Comparison of ENCODE assay signal across 8 mouse cellular contexts in the genomic region with DNA sequence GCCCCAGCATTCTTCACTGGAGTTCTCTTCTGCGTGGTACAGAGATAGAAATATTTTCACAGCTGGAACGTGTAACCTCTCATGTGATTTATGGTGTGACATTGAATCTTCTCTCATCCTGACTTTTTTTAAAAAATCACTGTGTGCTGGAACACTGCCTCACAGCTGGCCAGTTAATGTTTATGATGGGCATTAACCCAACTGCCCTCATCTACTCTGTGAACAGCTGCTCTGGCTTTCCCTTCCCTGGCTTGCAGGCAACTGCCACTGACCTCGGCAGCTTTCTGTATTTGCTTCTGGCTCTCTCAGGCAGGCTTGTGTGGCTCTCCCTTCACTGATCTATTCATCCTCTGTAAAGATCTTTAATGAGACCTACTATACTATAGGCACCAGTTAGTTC.
DNase-seq lines count a peak whose midpoint lies in the region; ATAC-seq and TF ChIP-seq lines count a peak whose summit lies in the region.

No protein-coding gene starts in this region.

- H3K79me2 ChIP-seq in heart, adult 2 months (replicated peaks; ENCODE audit: control insufficient read depth, insufficient read depth, low read length) = no peaks in the 10 kb centered on the region

- no peak for ATAC-seq in heart, embryonic 12.5 days (ENCODE audit: insufficient number of reproducible peaks, low FRiP score)
- peak; percentile 38; the same call in 1 of the 2 replicates for ATAC-seq in lung, postnatal 0 days

- no peak for TF ChIP-seq POLR2A in heart, adult 2 months (IDR thresholded peaks at IDR 0.05; ENCODE audit: insufficient read depth, low read depth, low read length)
- TF ChIP-seq POLR2A in cerebellum, adult 2 months (IDR thresholded peaks at IDR 0.05; ENCODE audit: borderline replicate concordance, insufficient read depth, low read length) = no peak

- no peak for TF ChIP-seq CTCF in heart, adult 2 months (IDR thresholded peaks at IDR 0.05)
- no peak for TF ChIP-seq CTCF in lung, postnatal 0 days (IDR thresholded peaks at IDR 0.05)
- TF ChIP-seq CTCF in cerebellum, adult 2 months (IDR thresholded peaks at IDR 0.05; ENCODE audit: borderline replicate concordance, insufficient read depth, low read depth, low read length) = no peak

- H3K36me3 ChIP-seq in heart, adult 2 months (ENCODE audit: control insufficient read depth, insufficient read depth, low read length) = no peaks in the 10 kb centered on the region
- H3K36me3 ChIP-seq in heart, embryonic 12.5 days = no peaks in the 10 kb centered on the region
- no peaks in the 10 kb centered on the region for H3K36me3 ChIP-seq in lung, postnatal 0 days (ENCODE audit: insufficient read depth, low read length)

- 42% methylated on average over 3 of the region's 3 CpGs for WGBS in heart, adult 2 months
- WGBS in heart, embryonic 12.5 days = 56% methylated on average over 3 of the region's 3 CpGs
- WGBS in lung, postnatal 0 days = 30% methylated on average over 3 of the region's 3 CpGs
- 55% methylated on average over 3 of the region's 3 CpGs for whole genome bisulfite sequencing in cerebellum, adult 2 months

- no peak overlapping the region for H3K4me3 ChIP-seq in heart, adult 2 months
- no peak overlapping the region for H3K4me3 ChIP-seq in heart, embryonic 12.5 days
- no peak overlapping the region for H3K4me3 ChIP-seq in lung, postnatal 0 days (ENCODE audit: low read depth, low read length)
- H3K4me3 ChIP-seq in cerebellum, adult 2 months (replicated peaks; ENCODE audit: insufficient read depth, low read depth, low read length) = no peak overlapping the region

- DNase-seq in heart, adult 2 months = peak; percentile 11 to 22
- peak; percentile 47 for DNase-seq in embryo, embryonic 11 days
- peak; percentile 6 to 8 for DNase-seq in heart, postnatal 36 days
- DNase-seq in lung, postnatal 0 days (ENCODE audit: low spot score) = peak; percentile 9
- no peak for DNase-seq in cerebellum, adult 2 months
- DNase-seq in adipocyte (ENCODE audit: low spot score) (no peak), MN1 (ENCODE audit: low spot score) (no peak)

- H3K9me3 ChIP-seq in heart, embryonic 12.5 days (replicated peaks) = no peaks in the 10 kb centered on the region
- H3K9me3 ChIP-seq in lung, postnatal 0 days (ENCODE audit: low read length) = no peaks in the 10 kb centered on the region

- H3K27ac ChIP-seq in heart, adult 2 months = no peak overlapping the region
- no peak overlapping the region for H3K27ac ChIP-seq in heart, embryonic 12.5 days (ENCODE audit: poor library complexity, severe bottlenecking)
- H3K27ac ChIP-seq in lung, postnatal 0 days (ENCODE audit: low read length) = no peak overlapping the region
- no peak overlapping the region for H3K27ac ChIP-seq in cerebellum, adult 2 months (ENCODE audit: insufficient read depth, low read length)

- H3K9ac ChIP-seq in heart, adult 2 months (ENCODE audit: low read depth, low read length) = no peak overlapping the region
- H3K9ac ChIP-seq in heart, embryonic 12.5 days = no peak overlapping the region
- H3K9ac ChIP-seq in lung, postnatal 0 days (replicated peaks; ENCODE audit: low read depth) = no peak overlapping the region

- H3K27me3 ChIP-seq in heart, adult 2 months (ENCODE audit: control insufficient read depth, insufficient read depth, low read length) = no peaks in the 10 kb centered on the region
- H3K27me3 ChIP-seq in heart, embryonic 12.5 days (replicated peaks) = no peaks in the 10 kb centered on the region
- no peaks in the 10 kb centered on the region for H3K27me3 ChIP-seq in lung, postnatal 0 days (replicated peaks; ENCODE audit: insufficient read depth, low read length)
- no peaks in the 10 kb centered on the region for H3K27me3 ChIP-seq in cerebellum, adult 2 months (ENCODE audit: control insufficient read depth, insufficient read depth, low read length)

- H3K4me1 ChIP-seq in heart, adult 2 months (ENCODE audit: control insufficient read depth, insufficient read depth, low read length) = no peaks in the 10 kb centered on the region
- H3K4me1 ChIP-seq in heart, embryonic 12.5 days (replicated peaks) = no peaks in the 10 kb centered on the region
- no peaks in the 10 kb centered on the region for H3K4me1 ChIP-seq in lung, postnatal 0 days (ENCODE audit: insufficient read depth, low read depth, low read length)
- no peaks in the 10 kb centered on the region for H3K4me1 ChIP-seq in cerebellum, adult 2 months (ENCODE audit: control insufficient read depth, insufficient read depth, low read length)

- intact Hi-C loops in heart, adult 2 months (cut with DNase I) = no loop called here
- intact Hi-C loops in heart, postnatal 36 days (cut with DNase I) = no loop called here

- no peak for TF ChIP-seq EP300 in heart, adult 2 months (IDR thresholded peaks at IDR 0.05; ENCODE audit: insufficient read depth, low read depth, low read length)
- TF ChIP-seq EP300 in lung, postnatal 0 days (IDR thresholded peaks at IDR 0.05) = no peak

- no peak overlapping the region for H3K4me2 ChIP-seq in heart, embryonic 12.5 days
- H3K4me2 ChIP-seq in lung, postnatal 0 days (replicated peaks; ENCODE audit: low read depth, low read length) = no peak overlapping the region

Comparison
In these comparisons a context has a peak if more than half of its experiments do, and no peak if none do; other contexts are left out.
1. DNase-seq: peak in heart, adult 2 months (2 of 2), embryo, embryonic 11 days (single experiment), heart, postnatal 36 days (2 of 2) and lung, postnatal 0 days (single experiment); none in cerebellum, adult 2 months (0 of 2), adipocyte (single experiment) and MN1 (single experiment).